Mouse (Mus musculus) hindbrain, embryonic 10.5 days (tissue): ENCODE measurements around the gene Hpca. TPM values are rescaled to one million over a fixed set of nuclear protein-coding genes. Genes with fewer than 3 reads are reported as not detected.

Source experiments
- DNase-seq: peaks from one replicate; pipeline ENCODE4 v3.0.0-alpha.2; 2017; ENCODE audit warnings: low spot score
- H3K27ac ChIP-seq: fragments of 300-500 bp; sonication (generic); 2 replicates; pipeline ENCODE4 v1.5.1; 2016; ENCODE audit warnings: mild to moderate bottlenecking, moderate library complexity
- H3K27me3 ChIP-seq: fragments of 300-500 bp; sonication (generic); 2 replicates; pipeline ENCODE4 v1.6.1; 2016; ENCODE audit warnings: mild to moderate bottlenecking; ENCODE audit not compliant: poor library complexity, insufficient read depth, severe bottlenecking
- H3K36me3 ChIP-seq: fragments of 300-500 bp; sonication (generic); 2 replicates; pipeline ENCODE4 v1.6.1; 2016; ENCODE audit warnings: mild to moderate bottlenecking, moderate library complexity
- H3K4me1 ChIP-seq: fragments of 300-500 bp; sonication (generic); replicated peaks from 2 replicates; pipeline ENCODE4 v1.6.1; 2016; ENCODE audit warnings: mild to moderate bottlenecking
- H3K4me3 ChIP-seq: fragments of 300-500 bp; sonication (generic); 2 replicates; pipeline ENCODE4 v1.5.1; 2016; ENCODE audit warnings: mild to moderate bottlenecking, moderate library complexity
- H3K9me3 ChIP-seq: fragments of 300-500 bp; sonication (generic); 2 replicates; pipeline ENCODE4 v1.6.1; 2016; ENCODE audit warnings: mild to moderate bottlenecking, moderate library complexity
- WGBS: fragments of 180-500 bp; shearing (Covaris S2); methylation state at CpG from one replicate; pipeline ENCODE4 v1.1.7; 2016; 5-methylcytosine and 5-hydroxymethylcytosine counted together
- polyA plus RNA-seq: library from polyadenylated mRNA; unstranded; fragments of >200 nt; fragmentation: Nextera tagmentation; extraction: Ambion mirVana; gene quantifications from 2 replicates; pipeline ENCODE4 v1.2.1, GENCODE M21; 2016

The Hpca gene
- polyA plus RNA-seq, result 2.6 and 4.7 TPM in 2 replicates

GRCm38 (mm10) chr4:129121569-129122086, at the start of gene Hpca:
TSS of gene Hpca (minus strand) at chr4:129122036.
- Histone ChIP-seq H3K4me3 (peak within 1 kb of the TSS; percentile 57), H3K36me3 (no peaks in the 10 kb centered on the region), H3K27ac (peak within 1 kb of the TSS; percentile 76), H3K9me3 (no peaks in the 10 kb centered on the region), H3K4me1 (peaks cover 42% of the 10 kb centered on the region), H3K27me3 (peaks cover 88% of the 10 kb centered on the region)
- no peak for DNase-seq
- WGBS, result under 1% methylated on average over 16 of the region's 17 CpGs

- Histone ChIP-seq H3K4me1 (no peaks in the 10 kb centered on the region), H3K27ac (no peak overlapping the region), H3K36me3 (peaks cover 79% of the 10 kb centered on the region), H3K4me3 (no peak overlapping the region), H3K9me3 (no peaks in the 10 kb centered on the region), H3K27me3 (no peaks in the 10 kb centered on the region)
- 83% methylated on average over 4 of the region's 4 CpGs for WGBS
- no peak for DNase-seq
Observed at GRCm38 (mm10) chr4:129161581-129162255, 39.9 kb upstream of the Hpca start.

GRCm38 (mm10) chr4:129161076-129161475, 39.2 kb upstream of the Hpca start:
- H3K27me3 ChIP-seq, result no peaks in the 10 kb centered on the region
- no peaks in the 10 kb centered on the region for H3K4me1 ChIP-seq
- no peak overlapping the region for H3K27ac ChIP-seq
- no peaks in the 10 kb centered on the region for H3K9me3 ChIP-seq
- no peak for DNase-seq
- 98% methylated on average over 1 of the region's 1 CpGs for WGBS
- H3K36me3 ChIP-seq, result peaks cover 80% of the 10 kb centered on the region
- H3K4me3 ChIP-seq, result no peak overlapping the region

- no peak for DNase-seq
- 76% methylated on average over 3 of the region's 3 CpGs for WGBS
Observed at GRCm38 (mm10) chr4:129158549-129158948, 36.7 kb upstream of the Hpca start.

GRCm38 (mm10) chr4:129157541-129157940, 35.7 kb upstream of the Hpca start:
- Histone ChIP-seq H3K36me3 (peaks cover 77% of the 10 kb centered on the region), H3K4me3 (no peak overlapping the region), H3K4me1 (no peaks in the 10 kb centered on the region), H3K9me3 (no peaks in the 10 kb centered on the region), H3K27me3 (no peaks in the 10 kb centered on the region), H3K27ac (no peak overlapping the region)
- WGBS, result 96% methylated on average over 5 of the region's 5 CpGs
- no peak for DNase-seq

More at GRCm38 (mm10) chr4:129158549-129158948, 36.7 kb upstream of the Hpca start:
- no peak overlapping the region for H3K4me3 ChIP-seq
- no peaks in the 10 kb centered on the region for H3K9me3 ChIP-seq
- no peak overlapping the region for H3K27ac ChIP-seq
- H3K4me1 ChIP-seq, result no peaks in the 10 kb centered on the region
- no peaks in the 10 kb centered on the region for H3K27me3 ChIP-seq
- peaks cover 77% of the 10 kb centered on the region for H3K36me3 ChIP-seq

- no peak for DNase-seq
- H3K4me1 ChIP-seq, result no peaks in the 10 kb centered on the region
- no peaks in the 10 kb centered on the region for H3K27me3 ChIP-seq
- WGBS, result 90% methylated on average over 4 of the region's 4 CpGs
- H3K4me3 ChIP-seq, result no peak overlapping the region
- no peaks in the 10 kb centered on the region for H3K9me3 ChIP-seq
- peaks cover 86% of the 10 kb centered on the region for H3K36me3 ChIP-seq
- no peak overlapping the region for H3K27ac ChIP-seq
Observed at GRCm38 (mm10) chr4:129151276-129151811, 29.5 kb upstream of the Hpca start.

- no peak for DNase-seq
- H3K36me3 ChIP-seq, result peaks cover 67% of the 10 kb centered on the region
- H3K4me3 ChIP-seq, result no peak overlapping the region
- peaks cover 7% of the 10 kb centered on the region; the same call in 1 of the 2 replicates for H3K4me1 ChIP-seq
- WGBS, result 82% methylated on average over 1 of the region's 1 CpGs
- H3K9me3 ChIP-seq, result no peaks in the 10 kb centered on the region
- no peak overlapping the region for H3K27ac ChIP-seq
- no peaks in the 10 kb centered on the region for H3K27me3 ChIP-seq
Observed at GRCm38 (mm10) chr4:129149321-129149720, 27.5 kb upstream of the Hpca start.

GRCm38 (mm10) chr4:129147552-129148103, 25.8 kb upstream of the Hpca start:
- Histone ChIP-seq H3K27ac (no peak overlapping the region), H3K36me3 (peaks cover 51% of the 10 kb centered on the region), H3K9me3 (no peaks in the 10 kb centered on the region), H3K27me3 (no peaks in the 10 kb centered on the region), H3K4me3 (no peak overlapping the region), H3K4me1 (peaks cover 12% of the 10 kb centered on the region)
- DNase-seq, result no peak
- 92% methylated on average over 13 of the region's 13 CpGs for WGBS

- peaks cover 16% of the 10 kb centered on the region for H3K4me1 ChIP-seq
- H3K4me3 ChIP-seq, result no peak overlapping the region
- no peaks in the 10 kb centered on the region for H3K9me3 ChIP-seq
- no peaks in the 10 kb centered on the region for H3K27me3 ChIP-seq
- H3K27ac ChIP-seq, result no peak overlapping the region
- no peak for DNase-seq
- WGBS, result 84% methylated on average over 2 of the region's 2 CpGs
- peaks cover 39% of the 10 kb centered on the region for H3K36me3 ChIP-seq
Observed at GRCm38 (mm10) chr4:129146392-129146791, 24.6 kb upstream of the Hpca start.

- Histone ChIP-seq H3K4me3 (no peak overlapping the region), H3K27ac (no peak overlapping the region), H3K27me3 (no peaks in the 10 kb centered on the region), H3K9me3 (no peaks in the 10 kb centered on the region), H3K4me1 (peaks cover 16% of the 10 kb centered on the region), H3K36me3 (peaks cover 34% of the 10 kb centered on the region)
- no peak for DNase-seq
- 86% methylated on average over 4 of the region's 4 CpGs for WGBS
Observed at GRCm38 (mm10) chr4:129145943-129146342, 24.1 kb upstream of the Hpca start.

GRCm38 (mm10) chr4:129145411-129145810, 23.6 kb upstream of the Hpca start:
- peaks cover 30% of the 10 kb centered on the region for H3K36me3 ChIP-seq
- DNase-seq, result no peak
- H3K4me3 ChIP-seq, result no peak overlapping the region
- no peaks in the 10 kb centered on the region for H3K27me3 ChIP-seq
- peaks cover 17% of the 10 kb centered on the region for H3K4me1 ChIP-seq
- no peak overlapping the region for H3K27ac ChIP-seq
- H3K9me3 ChIP-seq, result no peaks in the 10 kb centered on the region
- 74% methylated on average over 4 of the region's 4 CpGs for WGBS

- Histone ChIP-seq H3K4me3 (no peak overlapping the region), H3K36me3 (peaks cover 23% of the 10 kb centered on the region), H3K9me3 (no peaks in the 10 kb centered on the region), H3K27me3 (peaks cover 4% of the 10 kb centered on the region), H3K4me1 (peaks cover 25% of the 10 kb centered on the region), H3K27ac (no peak overlapping the region)
- 71% methylated on average over 16 of the region's 16 CpGs for WGBS
- no peak for DNase-seq
Observed at GRCm38 (mm10) chr4:129144401-129145367, 22.8 kb upstream of the Hpca start.
